Mouse (Mus musculus): ENCODE results near the gene Cryzl2. TPM values are rescaled to one million over a fixed set of nuclear protein-coding genes. Genes with fewer than 3 reads are reported as not detected.

Gene Cryzl2
- polyA plus RNA-seq, 1 experiment from 2014 or later = 8.1 TPM

GRCm38 (mm10) chr1:157417414-157417813 lies 41.0 kb upstream of the Cryzl2 start:
- no peak overlapping the region for H3K9ac ChIP-seq (ENCODE audit: low read length)
- 0 out of 2 replicates have a peak, but pooled peaks cover 6% of the 10 kb centered on the region for H3K36me3 ChIP-seq (ENCODE audit: control insufficient read depth, insufficient read depth, low read length)
- no peaks in the 10 kb centered on the region for H3K9me3 ChIP-seq (replicated peaks; ENCODE audit: control insufficient read depth, low read length)
- DNase-seq (ENCODE audit: low spot score) (no peak), ATAC-seq (no peak)
- H3K4me2 ChIP-seq (ENCODE audit: low read length) = 0 out of 2 replicates have a peak overlapping the region, but pooled peaks have one; percentile 10
- WGBS = 24% methylated on average over 3 of the region's 3 CpGs
- 0 out of 2 replicates have a peak, but pooled peaks cover 4% of the 10 kb centered on the region for H3K4me1 ChIP-seq (ENCODE audit: control insufficient read depth, insufficient read depth, low read length)
- peak overlapping the region; percentile 9; the same call in 1 of the 2 replicates for H3K27ac ChIP-seq (ENCODE audit: low read depth, low read length)
- no peak overlapping the region for H3K4me3 ChIP-seq (ENCODE audit: low read depth, low read length)
- H3K27me3 ChIP-seq (replicated peaks; ENCODE audit: control insufficient read depth, insufficient read depth, low read length) = no peaks in the 10 kb centered on the region

GRCm38 (mm10) chr1:157417861-157418260 lies 40.5 kb upstream of the Cryzl2 start:
- H3K27ac ChIP-seq (ENCODE audit: low read depth, low read length) = peak overlapping the region; percentile 9; the same call in 1 of the 2 replicates
- H3K4me3 ChIP-seq (ENCODE audit: low read depth, low read length) = no peak overlapping the region
- 0 out of 2 replicates have a peak, but pooled peaks cover 4% of the 10 kb centered on the region for H3K4me1 ChIP-seq (ENCODE audit: control insufficient read depth, insufficient read depth, low read length)
- DNase-seq (ENCODE audit: low spot score) (peak; percentile 38), ATAC-seq (0 out of 2 replicates have a peak, but pooled peaks have one; percentile 26)
- no peak overlapping the region for H3K9ac ChIP-seq (ENCODE audit: low read length)
- no peaks in the 10 kb centered on the region for H3K27me3 ChIP-seq (replicated peaks; ENCODE audit: control insufficient read depth, insufficient read depth, low read length)
- WGBS = 11% methylated on average over 7 of the region's 7 CpGs
- H3K9me3 ChIP-seq (replicated peaks; ENCODE audit: control insufficient read depth, low read length) = no peaks in the 10 kb centered on the region
- H3K4me2 ChIP-seq (ENCODE audit: low read length) = 0 out of 2 replicates have a peak overlapping the region, but pooled peaks have one; percentile 10
- H3K36me3 ChIP-seq (ENCODE audit: control insufficient read depth, insufficient read depth, low read length) = 0 out of 2 replicates have a peak, but pooled peaks cover 6% of the 10 kb centered on the region

- no peaks in the 10 kb centered on the region for H3K27me3 ChIP-seq (replicated peaks; ENCODE audit: control insufficient read depth, insufficient read depth, low read length)
- no peak overlapping the region for H3K9ac ChIP-seq (ENCODE audit: low read length)
- H3K4me2 ChIP-seq (ENCODE audit: low read length) = no peak overlapping the region
- ATAC-seq = peak; percentile 88
- H3K9me3 ChIP-seq (replicated peaks; ENCODE audit: control insufficient read depth, low read length) = no peaks in the 10 kb centered on the region
- no peak overlapping the region for H3K4me3 ChIP-seq (ENCODE audit: low read depth, low read length)
- H3K27ac ChIP-seq (ENCODE audit: low read depth, low read length) = no peak overlapping the region
- WGBS = 35% methylated on average over 8 of the region's 8 CpGs
- H3K4me1 ChIP-seq (ENCODE audit: control insufficient read depth, insufficient read depth, low read length) = no peaks in the 10 kb centered on the region
- H3K36me3 ChIP-seq (ENCODE audit: control insufficient read depth, insufficient read depth, low read length) = no peaks in the 10 kb centered on the region
- peak; percentile 83 for DNase-seq (ENCODE audit: low spot score)
These were observed 32.5 kb upstream of the Cryzl2 start for GRCm38 (mm10) chr1:157425741-157426427.

GRCm38 (mm10) chr1:157426933-157427332 lies 31.4 kb upstream of the Cryzl2 start:
- no peak overlapping the region for H3K9ac ChIP-seq (ENCODE audit: low read length)
- H3K4me1 ChIP-seq (ENCODE audit: control insufficient read depth, insufficient read depth, low read length) = no peaks in the 10 kb centered on the region
- ATAC-seq = no peak
- no peaks in the 10 kb centered on the region for H3K27me3 ChIP-seq (replicated peaks; ENCODE audit: control insufficient read depth, insufficient read depth, low read length)
- 65% methylated on average over 1 of the region's 1 CpGs for WGBS
- H3K27ac ChIP-seq (ENCODE audit: low read depth, low read length) = no peak overlapping the region
- H3K36me3 ChIP-seq (ENCODE audit: control insufficient read depth, insufficient read depth, low read length) = no peaks in the 10 kb centered on the region
- no peak for DNase-seq (ENCODE audit: low spot score)
- no peaks in the 10 kb centered on the region for H3K9me3 ChIP-seq (replicated peaks; ENCODE audit: control insufficient read depth, low read length)
- no peak overlapping the region for H3K4me2 ChIP-seq (ENCODE audit: low read length)
- no peak overlapping the region for H3K4me3 ChIP-seq (ENCODE audit: low read depth, low read length)

GRCm38 (mm10) chr1:157427604-157428003 lies 30.8 kb upstream of the Cryzl2 start:
- Histone ChIP-seq H3K4me2 (ENCODE audit: low read length) (no peak overlapping the region), H3K27me3 (replicated peaks; ENCODE audit: control insufficient read depth, insufficient read depth, low read length) (no peaks in the 10 kb centered on the region), H3K27ac (ENCODE audit: low read depth, low read length) (no peak overlapping the region), H3K9me3 (replicated peaks; ENCODE audit: control insufficient read depth, low read length) (no peaks in the 10 kb centered on the region), H3K4me3 (ENCODE audit: low read depth, low read length) (no peak overlapping the region), H3K36me3 (ENCODE audit: control insufficient read depth, insufficient read depth, low read length) (no peaks in the 10 kb centered on the region), H3K4me1 (ENCODE audit: control insufficient read depth, insufficient read depth, low read length) (no peaks in the 10 kb centered on the region), H3K9ac (ENCODE audit: low read length) (no peak overlapping the region)
- ATAC-seq (no peak), DNase-seq (ENCODE audit: low spot score) (no peak)
- 98% methylated on average over 4 of the region's 4 CpGs for WGBS

- no peak for ATAC-seq
- Histone ChIP-seq H3K4me3 (ENCODE audit: low read depth, low read length) (no peak overlapping the region), H3K36me3 (ENCODE audit: control insufficient read depth, insufficient read depth, low read length) (no peaks in the 10 kb centered on the region), H3K4me1 (ENCODE audit: control insufficient read depth, insufficient read depth, low read length) (no peaks in the 10 kb centered on the region), H3K9ac (ENCODE audit: low read length) (no peak overlapping the region), H3K9me3 (replicated peaks; ENCODE audit: control insufficient read depth, low read length) (no peaks in the 10 kb centered on the region), H3K4me2 (ENCODE audit: low read length) (no peak overlapping the region), H3K27me3 (replicated peaks; ENCODE audit: control insufficient read depth, insufficient read depth, low read length) (no peaks in the 10 kb centered on the region), H3K27ac (ENCODE audit: low read depth, low read length) (no peak overlapping the region)
- no peak for DNase-seq (ENCODE audit: low spot score)
- 92% methylated on average over 3 of the region's 3 CpGs for WGBS
These were observed 30.0 kb upstream of the Cryzl2 start for GRCm38 (mm10) chr1:157428366-157428765.

- Histone ChIP-seq H3K4me1 (ENCODE audit: control insufficient read depth, insufficient read depth, low read length) (no peaks in the 10 kb centered on the region), H3K9ac (ENCODE audit: low read length) (no peak overlapping the region), H3K9me3 (replicated peaks; ENCODE audit: control insufficient read depth, low read length) (no peaks in the 10 kb centered on the region), H3K4me2 (ENCODE audit: low read length) (no peak overlapping the region), H3K27me3 (replicated peaks; ENCODE audit: control insufficient read depth, insufficient read depth, low read length) (no peaks in the 10 kb centered on the region), H3K27ac (ENCODE audit: low read depth, low read length) (no peak overlapping the region), H3K4me3 (ENCODE audit: low read depth, low read length) (no peak overlapping the region), H3K36me3 (ENCODE audit: control insufficient read depth, insufficient read depth, low read length) (no peaks in the 10 kb centered on the region)
- WGBS = 47% methylated on average over 3 of the region's 3 CpGs
- DNase-seq (ENCODE audit: low spot score) (no peak), ATAC-seq (no peak)
These were observed 25.1 kb upstream of the Cryzl2 start for GRCm38 (mm10) chr1:157433316-157433715.

- no peak overlapping the region for H3K9ac ChIP-seq (ENCODE audit: low read length)
- no peak overlapping the region for H3K4me2 ChIP-seq (ENCODE audit: low read length)
- H3K4me1 ChIP-seq (ENCODE audit: control insufficient read depth, insufficient read depth, low read length) = peaks cover 4% of the 10 kb centered on the region
- ATAC-seq (no peak), DNase-seq (ENCODE audit: low spot score) (no peak)
- H3K4me3 ChIP-seq (ENCODE audit: low read depth, low read length) = no peak overlapping the region
- H3K36me3 ChIP-seq (ENCODE audit: control insufficient read depth, insufficient read depth, low read length) = no peaks in the 10 kb centered on the region
- H3K27me3 ChIP-seq (replicated peaks; ENCODE audit: control insufficient read depth, insufficient read depth, low read length) = no peaks in the 10 kb centered on the region
- no peaks in the 10 kb centered on the region for H3K9me3 ChIP-seq (replicated peaks; ENCODE audit: control insufficient read depth, low read length)
- no peak overlapping the region for H3K27ac ChIP-seq (ENCODE audit: low read depth, low read length)
- WGBS = 94% methylated on average over 4 of the region's 4 CpGs
These were observed 24.0 kb upstream of the Cryzl2 start for GRCm38 (mm10) chr1:157434404-157434803.

GRCm38 (mm10) chr1:157435926-157436325 lies 22.5 kb upstream of the Cryzl2 start:
- ATAC-seq = no peak
- 92% methylated on average over 6 of the region's 6 CpGs for WGBS
- Histone ChIP-seq H3K27ac (ENCODE audit: low read depth, low read length) (no peak overlapping the region), H3K4me1 (ENCODE audit: control insufficient read depth, insufficient read depth, low read length) (peaks cover 19% of the 10 kb centered on the region), H3K27me3 (replicated peaks; ENCODE audit: control insufficient read depth, insufficient read depth, low read length) (no peaks in the 10 kb centered on the region), H3K36me3 (ENCODE audit: control insufficient read depth, insufficient read depth, low read length) (no peaks in the 10 kb centered on the region), H3K4me2 (ENCODE audit: low read length) (no peak overlapping the region), H3K9ac (ENCODE audit: low read length) (no peak overlapping the region), H3K9me3 (replicated peaks; ENCODE audit: control insufficient read depth, low read length) (no peaks in the 10 kb centered on the region), H3K4me3 (ENCODE audit: low read depth, low read length) (no peak overlapping the region)
- DNase-seq (ENCODE audit: low spot score) = no peak
